Comparison of ENCODE assay signal across 19 mouse cellular contexts in the genomic region with DNA sequence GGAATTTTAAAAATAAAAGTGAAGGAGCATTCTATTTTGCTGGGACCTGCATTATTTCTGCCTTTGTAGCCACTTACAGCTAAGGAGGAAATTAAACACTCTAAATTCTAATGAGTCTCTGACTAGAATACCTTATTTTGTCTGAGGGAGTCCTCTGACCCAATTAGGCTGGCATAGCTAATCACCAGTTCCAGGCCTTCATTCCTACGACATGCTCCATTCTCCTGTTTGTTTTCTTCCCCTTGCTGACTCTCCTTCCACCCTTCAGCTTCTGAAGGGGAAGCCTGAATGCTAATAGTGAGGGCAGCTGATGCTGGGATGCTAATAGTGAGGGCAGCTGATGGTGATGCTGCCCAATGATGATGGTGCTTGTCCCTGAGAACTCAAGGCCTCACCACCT.
DNase-seq lines count a peak whose midpoint lies in the region; ATAC-seq lines count a peak whose summit lies in the region.
"Had no signal": no experiment of that assay in that cellular context is flagged by ENCODE, and none has a peak within 500 bp of the region (broad histone marks: within the 10 kb centered on the region; RNA-seq: fewer than 3 reads in every experiment).

No protein-coding gene starts in this region.

- no peak for DNase-seq in cerebellum, postnatal 36 days
- peak; percentile 8 for DNase-seq in midbrain, embryonic 14.5 days
- peak; percentile 30 for DNase-seq in retina, embryonic 14.5 days (ENCODE audit: low spot score)
- DNase-seq in kidney, postnatal 14 days, result no peak
- DNase-seq: gastrocnemius, postnatal 14 days; kidney, adult 8-10 months; kidney, postnatal 4 days; lung, postnatal 10 days; thymus, adult 2 months had no signal

- 0 out of 2 replicates have a peak, but pooled peaks cover 3% of the 10 kb centered on the region for H3K4me1 ChIP-seq in hindbrain, embryonic 15.5 days (replicated peaks)
- no peaks in the 10 kb centered on the region for H3K4me1 ChIP-seq in hindbrain, embryonic 13.5 days (replicated peaks)
- H3K4me1 ChIP-seq in midbrain, embryonic 14.5 days (ENCODE audit: control insufficient read depth, insufficient read depth, low read length), result no peaks in the 10 kb centered on the region
- no peaks in the 10 kb centered on the region for H3K4me1 ChIP-seq in midbrain, embryonic 16.5 days (ENCODE audit: control insufficient read depth, insufficient read depth, low read length)
- H3K4me1 ChIP-seq: embryonic facial prominence, embryonic 15.5 days; megakaryocyte, embryonic 14.5 days; stomach, embryonic 15.5 days had no signal

- peak; percentile 58 for ATAC-seq in cerebellum, adult (ENCODE audit: insufficient number of reproducible peaks, low FRiP score, low TSS enrichment)
- ATAC-seq in hindbrain, embryonic 15.5 days (ENCODE audit: low FRiP score, low read depth), result peak; percentile 30; the same call in 1 of the 2 replicates
- ATAC-seq in hindbrain, embryonic 13.5 days (ENCODE audit: low FRiP score), result no peak
- no peak for ATAC-seq in midbrain, embryonic 14.5 days (ENCODE audit: low FRiP score, low TSS enrichment)
- no peak for ATAC-seq in midbrain, embryonic 16.5 days
- ATAC-seq: CD4-positive, CD25-positive, alpha-beta regulatory T cell, adult 4 months; inflammation-experienced regulatory T-cells, adult 6 months had no signal

- no peaks in the 10 kb centered on the region for H3K27me3 ChIP-seq in hindbrain, embryonic 15.5 days
- H3K27me3 ChIP-seq in hindbrain, embryonic 13.5 days, result no peaks in the 10 kb centered on the region
- no peaks in the 10 kb centered on the region for H3K27me3 ChIP-seq in midbrain, embryonic 14.5 days (ENCODE audit: control insufficient read depth, insufficient read depth, low read length)
- no peaks in the 10 kb centered on the region for H3K27me3 ChIP-seq in midbrain, embryonic 16.5 days (ENCODE audit: control insufficient read depth, insufficient read depth, low read depth, low read length)
- H3K27me3 ChIP-seq: embryonic facial prominence, embryonic 15.5 days; megakaryocyte, embryonic 14.5 days; stomach, embryonic 15.5 days had no signal

- H3K27ac ChIP-seq in hindbrain, embryonic 15.5 days (replicated peaks), result no peak overlapping the region; the same call in 1 of the 2 replicates
- H3K27ac ChIP-seq in hindbrain, embryonic 13.5 days, result no peak overlapping the region
- no peak overlapping the region for H3K27ac ChIP-seq in midbrain, embryonic 14.5 days (replicated peaks; ENCODE audit: low read depth, low read length)
- no peak overlapping the region for H3K27ac ChIP-seq in midbrain, embryonic 16.5 days (ENCODE audit: low read length)
- H3K27ac ChIP-seq: embryonic facial prominence, embryonic 15.5 days; stomach, embryonic 15.5 days had no signal

- H3K4me3 ChIP-seq in hindbrain, embryonic 15.5 days, result no peak overlapping the region
- no peak overlapping the region for H3K4me3 ChIP-seq in hindbrain, embryonic 13.5 days
- no peak overlapping the region for H3K4me3 ChIP-seq in midbrain, embryonic 14.5 days (replicated peaks; ENCODE audit: low read depth, low read length)
- H3K4me3 ChIP-seq in midbrain, embryonic 16.5 days (ENCODE audit: low read depth, low read length), result no peak overlapping the region
- H3K4me3 ChIP-seq: embryonic facial prominence, embryonic 15.5 days; stomach, embryonic 15.5 days had no signal

- no peaks in the 10 kb centered on the region for H3K36me3 ChIP-seq in hindbrain, embryonic 15.5 days
- H3K36me3 ChIP-seq in hindbrain, embryonic 13.5 days, result no peaks in the 10 kb centered on the region
- no peaks in the 10 kb centered on the region for H3K36me3 ChIP-seq in midbrain, embryonic 14.5 days (ENCODE audit: control insufficient read depth, insufficient read depth, low read length)
- H3K36me3 ChIP-seq in midbrain, embryonic 16.5 days (ENCODE audit: control insufficient read depth, insufficient read depth, low read length), result no peaks in the 10 kb centered on the region
- H3K36me3 ChIP-seq: embryonic facial prominence, embryonic 15.5 days; G1E; stomach, embryonic 15.5 days had no signal

- no peak overlapping the region for H3K4me2 ChIP-seq in hindbrain, embryonic 15.5 days
- H3K4me2 ChIP-seq in hindbrain, embryonic 13.5 days, result no peak overlapping the region
- no peak overlapping the region for H3K4me2 ChIP-seq in midbrain, embryonic 14.5 days (ENCODE audit: low read length)
- no peak overlapping the region for H3K4me2 ChIP-seq in midbrain, embryonic 16.5 days (ENCODE audit: low read length)
- H3K4me2 ChIP-seq: embryonic facial prominence, embryonic 15.5 days; stomach, embryonic 15.5 days had no signal

- no peaks in the 10 kb centered on the region for H3K9me3 ChIP-seq in hindbrain, embryonic 15.5 days
- H3K9me3 ChIP-seq in hindbrain, embryonic 13.5 days, result no peaks in the 10 kb centered on the region
- no peaks in the 10 kb centered on the region for H3K9me3 ChIP-seq in midbrain, embryonic 14.5 days (ENCODE audit: control insufficient read depth, low read length)
- no peaks in the 10 kb centered on the region for H3K9me3 ChIP-seq in midbrain, embryonic 16.5 days (replicated peaks; ENCODE audit: control insufficient read depth, low read length, poor library complexity, severe bottlenecking)
- H3K9me3 ChIP-seq: embryonic facial prominence, embryonic 15.5 days; stomach, embryonic 15.5 days had no signal

- H3K9ac ChIP-seq in hindbrain, embryonic 15.5 days, result no peak overlapping the region
- no peak overlapping the region for H3K9ac ChIP-seq in hindbrain, embryonic 13.5 days
- no peak overlapping the region for H3K9ac ChIP-seq in midbrain, embryonic 14.5 days (replicated peaks; ENCODE audit: low read length)
- no peak overlapping the region for H3K9ac ChIP-seq in midbrain, embryonic 16.5 days (ENCODE audit: low read depth, low read length)
- H3K9ac ChIP-seq: embryonic facial prominence, embryonic 15.5 days; stomach, embryonic 15.5 days had no signal

- 25% methylated on average over 1 of the region's 1 CpGs for WGBS in hindbrain, embryonic 15.5 days
- WGBS in hindbrain, embryonic 13.5 days, result 47% methylated on average over 1 of the region's 1 CpGs
- 31% methylated on average over 1 of the region's 1 CpGs for WGBS in midbrain, embryonic 14.5 days
- WGBS in midbrain, embryonic 16.5 days, result 26% methylated on average over 1 of the region's 1 CpGs

Comparison
In these comparisons a context has a peak if more than half of its experiments do, and no peak if none do; other contexts are left out.
1. ATAC-seq: peak in cerebellum, adult (single experiment) and hindbrain, embryonic 15.5 days (single experiment); none in hindbrain, embryonic 13.5 days (single experiment), midbrain, embryonic 14.5 days (single experiment) and midbrain, embryonic 16.5 days (single experiment).
2. DNase-seq: peak in midbrain, embryonic 14.5 days (single experiment) and retina, embryonic 14.5 days (single experiment); none in cerebellum, postnatal 36 days (0 of 2) and kidney, postnatal 14 days (single experiment).